Mouse (Mus musculus): ENCODE results near the gene Notch1.

DNA sequence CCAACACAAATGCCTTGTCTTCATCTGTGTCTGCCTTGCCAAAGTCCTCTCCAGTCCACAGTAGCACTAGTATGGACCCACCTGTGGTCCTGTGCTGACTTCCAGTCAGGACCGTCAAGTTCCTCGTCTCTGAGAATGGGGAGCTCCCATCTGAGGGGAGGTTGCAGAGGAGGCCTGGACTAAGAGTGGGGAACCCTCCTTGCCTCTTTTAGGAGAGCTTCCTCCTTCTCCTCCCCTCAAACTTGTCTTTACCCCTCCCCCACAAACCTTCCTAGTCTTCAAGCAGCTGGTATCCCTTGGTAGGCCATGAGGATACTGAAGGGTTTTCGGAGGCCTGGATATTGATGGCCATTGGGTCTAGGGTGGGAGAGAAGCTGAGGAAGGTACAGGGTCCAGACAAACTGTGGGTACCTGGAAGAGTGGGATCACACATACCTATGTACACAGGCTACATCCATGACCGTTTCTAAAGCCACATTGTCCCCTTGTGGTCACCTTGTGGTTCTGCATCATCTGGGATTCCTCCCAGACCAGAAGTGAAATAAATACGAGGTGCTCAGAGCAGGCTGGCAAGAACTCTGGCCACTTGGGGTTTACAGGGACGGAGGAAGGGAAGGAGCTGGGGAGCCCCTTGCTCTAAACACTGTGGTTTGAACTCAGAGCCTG, 45.0 kb upstream of the Notch1 start:
- TF ChIP-seq CTCF (IDR thresholded peaks at IDR 0.05; ENCODE audit: borderline replicate concordance, insufficient read depth, low read length): peak; percentile 31; the same call in 1 of the 2 replicates
- no peak for TF ChIP-seq POLR2A (IDR thresholded peaks at IDR 0.05; ENCODE audit: low read depth, low read length)
